Mouse (Mus musculus): ENCODE data around the gene Mllt3.

- TF ChIP-seq POLR2A (IDR thresholded peaks at IDR 0.05; ENCODE audit: insufficient read length, low read depth) (no peak), USF1 (IDR thresholded peaks at IDR 0.05; ENCODE audit: low read depth) (no peak), TCF3 (IDR thresholded peaks at IDR 0.05; ENCODE audit: insufficient read length, low read depth) (no peak), CEBPB (IDR thresholded peaks at IDR 0.05; ENCODE audit: insufficient read depth, poor library complexity, severe bottlenecking) (no peak)
These were observed 151.6 kb downstream of the Mllt3 start for GRCm38 (mm10) chr4:87881583-87881982.
